11 mouse cellular contexts compared by ENCODE assay signal in genomic region chr2:61513787-61514444, GRCm38 (mm10).
DNase-seq lines count a peak whose midpoint lies in the region; ATAC-seq lines count a peak whose summit lies in the region.
"Had no signal": no experiment of that assay in that cellular context is flagged by ENCODE, and none has a peak within 500 bp of the region (broad histone marks: within the 10 kb centered on the region; RNA-seq: fewer than 3 reads in every experiment).

No protein-coding gene starts in this region.

- no peaks in the 10 kb centered on the region for H3K9me3 ChIP-seq in hindbrain, embryonic 11.5 days (ENCODE audit: control insufficient read depth, low read length)
- H3K9me3 ChIP-seq: forebrain, embryonic 15.5 days had no signal

- DNase-seq in T-cell, adult 2 months (ENCODE audit: low spot score), result peak; percentile 85
- peak; percentile 84 for DNase-seq in thymus, postnatal 0 days (ENCODE audit: low spot score)
- no peak for DNase-seq in layer of hippocampus, postnatal 14 days (ENCODE audit: low spot score in 2 of 2)
- no peak for DNase-seq in hindbrain, embryonic 11.5 days (ENCODE audit: low spot score)
- DNase-seq in Muller cell, postnatal 12 days (ENCODE audit: inconsistent ontology term), result no peak
- DNase-seq: embryo, embryonic 11 days; kidney, postnatal 10 days had no signal

- no peak overlapping the region for H3K4me3 ChIP-seq in hindbrain, embryonic 11.5 days (ENCODE audit: low read depth, low read length)
- H3K4me3 ChIP-seq: forebrain, embryonic 15.5 days had no signal

- WGBS in hindbrain, embryonic 11.5 days, result 82% methylated on average over 12 of the region's 12 CpGs

- no peak overlapping the region for H3K27ac ChIP-seq in hindbrain, embryonic 11.5 days (ENCODE audit: low read depth, low read length)
- H3K27ac ChIP-seq: forebrain, embryonic 15.5 days had no signal

- H3K36me3 ChIP-seq in hindbrain, embryonic 11.5 days (ENCODE audit: control insufficient read depth, insufficient read depth, low read length), result no peaks in the 10 kb centered on the region
- H3K36me3 ChIP-seq: forebrain, embryonic 15.5 days had no signal

- H3K9ac ChIP-seq in hindbrain, embryonic 11.5 days (ENCODE audit: low read depth, low read length), result no peak overlapping the region
- H3K9ac ChIP-seq: forebrain, embryonic 15.5 days had no signal

- ATAC-seq in erythroid progenitor cell, adult 5-6 weeks (replicated peaks; ENCODE audit: low FRiP score, poor library complexity, severe bottlenecking), result peak; percentile 97
- peak; percentile 92 for ATAC-seq in megakaryocyte progenitor cell, adult 5-6 weeks (replicated peaks; ENCODE audit: poor library complexity)
- ATAC-seq in hindbrain, embryonic 11.5 days (ENCODE audit: low FRiP score), result no peak
- ATAC-seq: forebrain, embryonic 15.5 days had no signal

- H3K27me3 ChIP-seq in hindbrain, embryonic 11.5 days (ENCODE audit: control insufficient read depth, insufficient read depth, low read length), result no peaks in the 10 kb centered on the region
- H3K27me3 ChIP-seq: forebrain, embryonic 15.5 days had no signal

- no peaks in the 10 kb centered on the region for H3K4me1 ChIP-seq in hindbrain, embryonic 11.5 days (replicated peaks; ENCODE audit: control insufficient read depth, insufficient read depth, low read length)
- H3K4me1 ChIP-seq: forebrain, embryonic 15.5 days had no signal

- no peak overlapping the region for H3K4me2 ChIP-seq in hindbrain, embryonic 11.5 days (replicated peaks; ENCODE audit: low read depth, low read length)
- H3K4me2 ChIP-seq: forebrain, embryonic 15.5 days; midbrain, embryonic 11.5 days had no signal

Comparison
In these comparisons a context has a peak if more than half of its experiments do, and no peak if none do; other contexts are left out.
1. DNase-seq: peak in T-cell, adult 2 months (single experiment) and thymus, postnatal 0 days (single experiment); none in layer of hippocampus, postnatal 14 days (0 of 2), hindbrain, embryonic 11.5 days (single experiment) and Muller cell, postnatal 12 days (single experiment).